ENCODE assay signal across 13 mouse cellular contexts in the genomic region with DNA sequence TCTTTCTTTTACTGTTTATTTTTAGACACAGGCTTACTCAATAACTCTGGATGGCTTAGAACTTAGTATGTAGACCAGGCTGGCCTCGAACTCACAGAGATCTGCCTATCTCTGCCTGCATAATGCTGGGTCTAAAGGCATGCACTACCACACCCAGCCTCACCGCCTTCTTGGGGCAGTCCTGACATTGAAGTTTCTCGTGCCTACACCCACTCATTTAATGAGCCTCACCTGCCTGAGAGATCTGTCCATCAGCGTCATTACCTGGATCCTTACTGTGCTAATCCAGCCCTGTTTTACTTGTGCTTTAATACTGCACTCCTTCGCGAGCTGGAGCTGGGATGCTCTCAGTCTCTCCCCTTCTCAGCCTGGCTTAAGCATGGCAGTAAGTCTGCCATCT.
"Had no signal": no experiment of that assay in that cellular context is flagged by ENCODE, and none has a peak within 500 bp of the region (broad histone marks: within the 10 kb centered on the region; RNA-seq: fewer than 3 reads in every experiment).

No protein-coding gene starts in this region.

- H3K27ac ChIP-seq: layer of hippocampus, adult 2 months; limb, embryonic 10.5 days; midbrain, embryonic 15.5 days; neural tube, embryonic 12.5 days; stomach, postnatal 0 days had no signal

- ATAC-seq: intestine, postnatal 0 days; lung, postnatal 0 days; midbrain, embryonic 15.5 days had no signal

- H3K4me2 ChIP-seq: midbrain, embryonic 11.5 days; midbrain, embryonic 15.5 days; neural tube, embryonic 12.5 days had no signal

- H3K27me3 ChIP-seq: midbrain, embryonic 15.5 days; neural tube, embryonic 12.5 days had no signal

- H3K9me3 ChIP-seq: limb, embryonic 10.5 days; midbrain, embryonic 15.5 days; neural tube, embryonic 12.5 days had no signal

- H3K4me3 ChIP-seq: layer of hippocampus, adult 2 months; limb, embryonic 10.5 days; midbrain, embryonic 15.5 days; neural tube, embryonic 12.5 days had no signal

- DNase-seq: kidney, postnatal 10 days; kidney, postnatal 4 days; lung, adult 2 months; lung, postnatal 36 days; thymus, postnatal 4 days had no signal

- H3K9ac ChIP-seq: midbrain, embryonic 15.5 days; neural tube, embryonic 12.5 days had no signal

- H3K36me3 ChIP-seq: limb, embryonic 10.5 days; midbrain, embryonic 15.5 days; neural tube, embryonic 12.5 days had no signal

- H3K4me1 ChIP-seq: midbrain, embryonic 15.5 days; neural tube, embryonic 12.5 days had no signal
